Mouse (Mus musculus) left cerebral cortex, postnatal 25 days (tissue): ENCODE measurements around the gene Ccdc34. TPM values are rescaled to one million over a fixed set of nuclear protein-coding genes. Genes with fewer than 3 reads are reported as not detected.

Experiments used
- DNase-seq, 2 experiments: peaks; one replicate each; pipeline ENCODE4 v3.0.0; 2022; ENCODE audit warnings: low spot score in 2 of 2, mixed read lengths in 1 of 2
- intact Hi-C: fragments of 180-260 bp; cut with DNase I; formaldehyde crosslinking; loops from one replicate; pipeline ENCODE4 v1.15.1; 2025
- total RNA-seq, 2 experiments: library from RNA; stranded (reverse); gene quantifications; 2 replicates each; pipeline ENCODE4 v1.2.3; 2021

Ccdc34 gene
- total RNA-seq, 2 experiments from 2014 or later, result 13.2 to 14.2 TPM

DNA sequence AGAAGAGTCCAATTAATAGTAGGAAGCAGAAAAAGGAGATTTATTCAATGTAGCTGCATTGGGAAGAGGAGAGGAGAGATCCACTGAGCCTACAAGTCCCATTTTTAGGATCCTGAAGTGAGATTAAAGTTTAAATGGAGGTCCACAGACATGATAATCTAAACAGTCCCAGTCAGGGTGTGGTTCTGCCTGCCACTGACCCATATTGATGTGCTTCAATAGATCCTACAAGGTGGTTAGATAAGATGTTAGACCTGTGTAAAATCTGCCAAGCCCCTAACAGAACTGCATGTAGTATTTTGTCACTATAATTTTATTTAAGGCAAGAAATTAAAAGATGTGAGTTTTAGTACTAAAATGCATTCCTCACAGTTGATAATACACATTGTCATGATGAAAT lies 24.2 kb upstream of the Ccdc34 start:
- no peak for DNase-seq
- intact Hi-C loops, result no loop called here

DNA sequence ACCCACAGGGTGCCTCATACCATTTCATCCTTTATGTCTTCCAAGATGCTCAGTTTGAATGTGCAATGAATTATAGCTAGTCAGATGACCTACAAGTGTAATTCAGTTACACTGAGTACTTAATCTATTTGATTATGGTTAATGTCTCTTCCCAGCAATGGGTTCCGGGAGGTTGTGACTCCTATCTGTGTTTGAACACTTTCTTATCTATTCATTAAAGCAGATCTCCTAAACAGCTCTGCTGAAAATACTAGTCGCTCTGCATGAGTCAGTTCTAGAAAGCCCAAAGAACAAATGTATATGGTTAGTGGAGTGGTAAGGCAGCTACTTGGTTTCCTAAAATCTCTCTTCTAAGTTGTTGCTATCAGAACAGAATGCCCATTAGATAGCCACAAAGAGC lies 22.6 kb upstream of the Ccdc34 start:
- no peak for DNase-seq
- intact Hi-C loops, result no loop called here

- intact Hi-C loops, result no loop called here
- DNase-seq, result no peak
Measured at GRCm38 (mm10) chr2:109996411-109996810, 21.2 kb upstream of the Ccdc34 start.

DNA sequence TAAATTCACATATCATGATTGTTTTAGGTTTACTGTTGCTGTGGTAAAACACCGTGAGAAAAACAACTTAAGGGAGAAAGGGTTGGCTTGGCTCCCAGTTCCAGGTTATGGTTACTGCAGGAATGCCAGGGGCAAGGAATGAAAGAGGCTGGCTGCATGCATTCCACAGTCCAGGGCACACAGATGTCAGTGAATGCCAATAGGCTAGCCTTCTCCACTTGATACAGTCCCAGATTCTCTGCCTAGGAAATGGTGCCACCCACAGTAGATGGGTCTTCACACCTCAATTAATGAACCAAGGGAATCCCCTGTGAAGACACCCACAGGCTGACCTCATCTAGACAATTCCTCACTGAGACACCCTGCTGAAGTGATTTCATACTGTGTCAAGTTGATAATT lies 12.9 kb upstream of the Ccdc34 start:
- DNase-seq, result no peak
- intact Hi-C loops, result loop anchor here (5.0 kb wide), 1 partner anchor 97 kb away; no protein-coding TSS in a partner anchor

- intact Hi-C loops, result no loop called here
- DNase-seq, result no peak
Measured at GRCm38 (mm10) chr2:110005164-110005563, 12.5 kb upstream of the Ccdc34 start.

DNA sequence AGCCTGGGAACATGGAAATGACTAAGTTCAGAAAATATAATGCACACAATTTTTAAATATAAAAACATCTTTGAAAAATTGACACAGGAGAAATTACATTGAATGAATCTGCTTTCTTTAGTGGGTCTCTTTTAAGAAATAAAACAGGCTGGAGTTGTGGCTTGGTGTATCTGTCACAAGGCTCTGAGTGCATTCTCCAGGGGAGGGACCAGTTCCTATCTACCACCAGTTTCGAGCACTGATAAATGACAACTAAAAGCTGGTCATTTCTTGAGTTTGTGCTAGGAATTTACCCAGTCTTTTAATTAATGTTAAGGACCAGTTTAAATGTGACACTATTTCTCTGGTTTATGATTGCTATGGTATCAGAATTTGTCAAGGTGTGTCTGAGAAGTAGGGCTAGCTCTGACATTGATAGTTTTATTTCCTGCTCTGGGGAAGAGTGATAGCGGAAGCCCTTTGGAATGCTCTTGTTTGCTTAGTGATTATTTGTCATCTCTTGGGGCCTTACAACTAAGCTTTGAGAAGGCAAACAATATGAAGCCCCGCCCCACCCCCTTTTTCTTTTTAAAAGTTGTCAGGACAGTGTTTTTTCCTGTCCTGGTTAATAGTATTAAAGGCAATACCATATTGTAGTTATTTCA lies 11.9 kb upstream of the Ccdc34 start:
- intact Hi-C loops, result no loop called here

DNA sequence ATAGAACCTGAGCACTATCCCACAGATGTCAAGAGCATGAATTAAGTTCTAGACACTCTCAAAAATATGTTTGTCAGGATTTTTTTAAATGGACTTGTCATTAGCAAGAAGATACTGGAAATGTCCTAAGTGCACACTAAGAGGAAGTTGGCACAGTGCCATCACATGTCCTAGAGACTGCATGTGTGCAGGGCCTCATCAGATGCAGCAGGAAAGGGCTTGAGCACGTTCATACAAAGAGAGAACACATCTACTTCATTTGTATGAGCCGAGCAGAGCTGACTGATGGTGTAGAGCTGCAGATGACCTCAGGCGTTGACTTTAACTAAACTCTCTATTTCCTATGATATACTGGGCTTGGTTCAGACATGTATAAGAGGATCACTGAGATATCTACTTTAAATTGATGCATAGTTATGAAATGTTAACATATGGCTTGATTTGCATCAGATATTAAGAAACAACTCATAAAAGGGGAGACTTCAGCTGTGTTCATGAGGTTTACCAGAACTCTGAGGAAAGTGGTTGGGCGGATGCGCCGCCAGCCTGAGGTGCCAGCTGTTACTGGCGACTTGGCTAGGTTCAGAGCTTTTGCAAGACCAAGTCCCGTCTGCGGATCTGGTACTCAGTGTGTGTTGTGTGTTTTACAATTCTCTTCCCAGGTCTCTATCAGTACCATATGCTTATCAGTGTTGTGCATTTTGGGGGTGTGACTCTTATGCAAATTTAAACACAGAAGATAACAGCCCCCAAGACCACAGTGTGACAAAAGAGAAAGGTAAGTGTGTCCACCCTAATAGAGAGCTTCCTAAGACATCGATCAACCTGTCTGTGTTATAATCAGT lies 10.0 kb upstream of the Ccdc34 start:
- intact Hi-C loops, result no loop called here

More for the DNA sequence above, 11.9 kb upstream of the Ccdc34 start:
- DNase-seq, result no peak

GRCm38 (mm10) chr2:110009449-110009848 lies 8.2 kb upstream of the Ccdc34 start:
- intact Hi-C loops, result no loop called here
- no peak for DNase-seq

More for the DNA sequence above, 10.0 kb upstream of the Ccdc34 start:
- no peak for DNase-seq

GRCm38 (mm10) chr2:110012184-110012725 lies 5.4 kb upstream of the Ccdc34 start:
- intact Hi-C loops, result no loop called here
- no peak for DNase-seq

DNA sequence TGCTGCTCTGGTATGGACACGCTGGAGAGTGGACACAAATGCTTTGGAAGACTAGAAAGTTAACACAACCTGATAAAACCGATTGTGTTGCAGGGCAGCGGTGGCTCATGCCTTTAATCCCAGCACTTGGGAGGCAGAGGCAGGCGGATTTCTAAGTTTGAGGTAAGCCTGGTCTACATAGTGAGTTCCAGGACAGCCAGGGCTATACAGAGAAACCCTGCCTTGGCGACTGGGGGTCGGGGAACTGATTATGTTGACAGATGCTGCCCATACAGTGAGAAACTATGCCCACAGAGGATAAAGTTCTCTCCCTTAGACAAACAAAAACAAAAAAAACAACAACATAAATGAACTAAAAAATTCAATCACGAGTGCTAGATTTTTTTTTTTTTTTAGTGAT lies 530 bp upstream of the Ccdc34 start:
- DNase-seq, result no peak
- intact Hi-C loops, result loop anchor here (5.0 kb wide), 3 partner anchors 100 to 190 kb away; partner anchors contain the start of gene Lgr4

DNA sequence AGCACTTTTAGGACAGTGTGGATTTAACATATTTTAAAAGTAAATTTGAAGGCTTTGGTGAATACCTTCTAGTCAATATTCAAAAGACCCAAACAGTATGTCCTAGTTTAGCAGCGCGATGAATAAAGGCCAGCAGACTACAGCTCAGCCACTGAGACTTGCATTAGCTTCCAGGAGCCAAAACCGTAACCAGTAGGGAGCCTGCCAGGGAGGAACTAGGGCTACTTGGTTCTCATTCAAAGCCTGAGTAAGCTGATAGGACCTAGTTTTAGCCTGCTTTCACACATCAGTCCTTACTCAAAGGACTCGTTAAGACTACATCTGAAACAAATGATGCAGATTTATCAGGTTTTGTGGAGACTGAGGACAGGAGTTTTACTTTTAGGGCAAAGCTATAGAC lies 2.0 kb downstream of the Ccdc34 start:
- DNase-seq, result no peak
- intact Hi-C loops, result loop anchor here (5.0 kb wide), 3 partner anchors 102 to 188 kb away; partner anchors contain the start of gene Lgr4

- intact Hi-C loops, result no loop called here
- DNase-seq, result no peak
Measured at GRCm38 (mm10) chr2:110020430-110020829, 2.8 kb downstream of the Ccdc34 start.

DNA sequence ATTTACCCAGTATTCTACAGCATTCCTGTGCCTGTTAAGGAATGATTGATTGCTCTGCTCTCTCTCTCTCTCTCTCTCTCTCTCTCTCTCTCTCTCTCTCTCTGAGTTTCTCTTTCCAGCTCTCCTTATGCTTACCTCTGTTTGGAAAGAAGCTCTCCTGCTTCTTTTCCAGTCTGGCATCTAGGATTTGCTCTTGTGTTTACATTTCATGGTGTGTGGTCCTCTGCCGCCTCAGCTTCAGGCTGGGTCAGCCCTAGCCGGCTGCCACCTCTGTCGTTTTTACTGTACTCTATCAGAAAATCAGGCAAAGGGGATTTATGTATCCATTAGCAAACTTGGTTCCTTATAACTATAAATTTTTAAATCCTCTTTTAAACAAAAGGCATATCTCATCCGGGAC lies 18.6 kb downstream of the Ccdc34 start:
- intact Hi-C loops, result no loop called here

GRCm38 (mm10) chr2:110036665-110037064 lies 19.0 kb downstream of the Ccdc34 start:
- DNase-seq, result no peak
- intact Hi-C loops, result no loop called here

More for the DNA sequence above, 18.6 kb downstream of the Ccdc34 start:
- no peak for DNase-seq

GRCm38 (mm10) chr2:110037221-110037620 lies 19.6 kb downstream of the Ccdc34 start:
- intact Hi-C loops, result no loop called here
- DNase-seq, result no peak

- DNase-seq, result peak in 1 of 2 experiments; percentile 84
- intact Hi-C loops, result no loop called here
Measured at GRCm38 (mm10) chr2:110038341-110038740, 20.7 kb downstream of the Ccdc34 start.

DNA sequence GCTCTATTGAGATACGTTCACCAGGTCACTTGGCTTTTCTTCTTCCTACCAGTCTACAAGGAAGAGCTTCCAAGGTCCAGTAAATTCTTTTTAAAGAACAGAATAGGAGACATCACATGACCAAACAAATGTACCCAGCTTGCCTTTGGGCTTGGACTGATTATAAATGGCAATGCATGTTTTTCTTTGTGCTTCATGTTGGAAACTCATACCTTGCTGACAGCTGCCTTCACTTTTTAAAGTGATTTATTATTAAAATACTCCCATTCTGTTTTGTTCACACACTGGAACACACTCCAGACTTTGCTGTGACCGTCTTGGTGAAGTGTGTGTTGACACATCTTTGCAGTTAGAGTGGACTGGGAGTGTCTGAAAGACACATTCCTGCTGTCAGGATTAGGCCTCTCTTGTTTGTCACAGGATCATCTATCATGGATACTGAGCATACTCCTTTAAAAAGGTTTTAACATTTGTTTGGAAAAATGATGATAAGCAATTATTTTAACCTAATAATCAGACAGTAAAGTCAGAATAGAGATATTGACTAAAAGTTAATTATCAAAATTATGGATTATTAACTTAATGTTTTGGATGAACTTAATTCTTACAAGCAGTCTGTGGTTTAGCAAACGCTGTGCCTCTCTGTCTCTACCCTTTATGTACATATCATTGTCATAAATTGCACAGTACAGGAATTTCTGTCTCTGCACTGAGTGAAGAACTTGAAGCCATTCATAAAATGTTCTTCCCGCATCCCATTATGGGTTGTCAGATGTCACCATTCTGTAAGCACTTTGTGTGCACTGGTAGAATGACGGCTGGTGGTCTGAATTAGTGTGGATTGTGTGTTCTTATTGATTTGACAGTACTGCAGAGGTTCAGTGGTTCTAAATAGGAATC lies 25.5 kb downstream of the Ccdc34 start:
- intact Hi-C loops, result no loop called here
- DNase-seq, result no peak

DNA sequence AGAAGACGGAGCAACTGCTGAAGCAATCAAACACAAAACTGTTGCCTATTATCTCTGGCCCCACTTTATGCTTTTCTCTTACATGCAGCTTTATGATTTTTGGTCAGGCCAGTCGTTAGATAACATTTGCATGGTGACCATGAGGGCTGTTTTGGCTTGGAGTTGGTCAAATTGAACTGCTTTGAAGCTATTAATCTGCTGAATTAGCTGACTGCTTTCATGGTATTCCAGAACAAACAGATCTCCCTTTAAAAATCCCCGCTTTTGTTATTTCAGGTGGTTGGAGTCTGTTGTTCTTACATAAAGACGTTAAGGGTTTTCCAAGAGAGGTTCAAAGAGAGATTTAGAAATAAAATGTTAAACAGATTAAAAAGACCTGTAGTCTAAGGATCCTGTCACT lies 40.8 kb downstream of the Ccdc34 start:
- intact Hi-C loops, result no loop called here
- DNase-seq, result no peak

- intact Hi-C loops, result loop anchor here (2.0 kb wide), 1 partner anchor 142 kb away; no protein-coding TSS in a partner anchor
- no peak for DNase-seq
Measured at GRCm38 (mm10) chr2:110063131-110063530, 45.5 kb downstream of the Ccdc34 start.

- intact Hi-C loops, result no loop called here
- DNase-seq, result no peak
Measured at GRCm38 (mm10) chr2:110068916-110069315, 51.3 kb downstream of the Ccdc34 start.
